Mouse (Mus musculus) cerebellum, postnatal 4 days (tissue): ENCODE data around the gene Atp6v1e2.
A peak's percentile ranks its signal among the peaks of the same experiment; 100 is the strongest.

Experiments
- DNase-seq, 2 experiments: peaks; one replicate each; pipeline ENCODE4 v3.0.0; 2022; ENCODE audit warnings: low spot score in 2 of 2, mixed read lengths in 1 of 2

The Atp6v1e2 gene

GRCm38 (mm10) chr17:86947840-86948796 is at the start of gene Atp6v1e2:
Atp6v1e2 (minus strand) TSS chr17:86947897.
- peak in 1 of 2 experiments; percentile 67 for DNase-seq

GRCm38 (mm10) chr17:86997323-86997722 is 49.6 kb upstream of the Atp6v1e2 start:
- DNase-seq = no peak

DNA sequence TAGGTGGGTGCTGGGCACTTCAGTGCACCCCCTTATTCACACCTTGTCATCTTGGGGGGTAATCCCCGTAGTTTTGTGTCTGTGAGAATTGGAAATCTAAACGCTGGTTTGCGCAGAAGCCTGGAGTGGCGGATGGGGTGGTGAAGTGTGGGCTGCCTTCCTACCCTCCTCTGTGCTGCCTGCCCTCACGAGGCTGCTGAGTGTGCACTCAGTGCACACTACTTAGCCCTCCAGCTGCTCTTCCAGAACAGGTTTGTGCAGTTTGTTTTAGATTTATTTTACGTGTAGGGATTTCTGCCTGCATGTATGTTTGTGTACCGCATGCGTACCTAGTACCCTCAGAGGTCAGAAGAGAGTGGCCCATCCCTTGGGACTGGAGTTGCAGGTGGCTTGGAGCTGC is 43.6 kb upstream of the Atp6v1e2 start:
- DNase-seq = no peak

DNA sequence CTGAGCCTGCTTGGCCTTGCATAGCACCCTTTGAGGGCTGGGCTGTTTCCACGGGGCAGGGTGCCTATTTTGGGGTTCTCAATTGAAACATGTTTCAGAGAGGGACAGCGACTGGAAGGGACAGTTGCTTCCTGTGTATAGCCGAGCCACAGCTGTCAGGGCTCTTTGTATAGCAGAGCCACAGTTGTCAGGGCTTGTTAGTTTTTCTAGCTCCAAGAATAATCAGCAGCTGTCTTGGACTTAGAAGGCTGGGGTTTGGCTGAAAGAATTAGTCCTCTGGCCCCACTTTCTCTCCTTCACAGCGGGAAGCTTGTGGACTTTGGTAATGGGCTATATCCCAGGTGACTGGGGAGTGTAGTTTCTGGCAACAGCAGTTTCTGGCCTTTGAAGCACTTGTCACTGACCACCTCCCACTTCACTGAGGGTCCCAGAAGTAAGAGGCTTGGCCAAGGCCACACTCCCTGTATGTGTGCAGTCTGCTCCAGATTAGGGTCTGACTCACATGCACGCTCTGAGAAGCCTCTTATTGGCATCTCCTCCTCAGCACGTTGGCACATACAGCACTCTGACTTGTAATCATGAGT is 41.0 kb upstream of the Atp6v1e2 start:
- peak in 1 of 2 experiments; percentile 14 for DNase-seq

- no peak for DNase-seq
These were observed 40.5 kb upstream of the Atp6v1e2 start for GRCm38 (mm10) chr17:86988161-86988560.

- DNase-seq = no peak
These were observed 38.9 kb upstream of the Atp6v1e2 start for GRCm38 (mm10) chr17:86986449-86987138.

GRCm38 (mm10) chr17:86982497-86982896 is 34.8 kb upstream of the Atp6v1e2 start:
- DNase-seq = no peak

- no peak for DNase-seq
These were observed 34.0 kb upstream of the Atp6v1e2 start for GRCm38 (mm10) chr17:86981701-86982100.

- no peak for DNase-seq
These were observed 33.5 kb upstream of the Atp6v1e2 start for GRCm38 (mm10) chr17:86981205-86981604.

GRCm38 (mm10) chr17:86978496-86978895 is 30.8 kb upstream of the Atp6v1e2 start:
- DNase-seq = no peak

DNA sequence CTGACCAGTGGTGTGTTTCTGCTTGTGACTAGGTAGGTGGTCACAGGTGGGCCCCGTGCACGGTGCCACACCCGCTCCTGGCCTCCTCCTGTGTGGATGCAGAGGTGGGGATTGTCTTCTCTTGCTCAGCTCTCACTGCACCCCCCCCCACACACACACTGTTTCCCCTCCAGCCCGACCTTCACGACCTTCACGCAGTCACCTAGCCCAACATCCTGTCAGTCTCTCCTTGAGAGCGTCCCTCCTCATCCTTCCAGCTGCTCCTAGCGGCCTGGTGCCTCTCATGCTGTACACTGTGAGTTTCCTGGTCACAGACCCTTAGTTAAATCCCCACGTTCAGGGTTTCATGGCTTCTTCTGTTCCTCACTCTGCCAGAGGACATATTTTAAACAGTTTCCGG is 28.7 kb upstream of the Atp6v1e2 start:
- no peak for DNase-seq

GRCm38 (mm10) chr17:86973097-86973496 is 25.4 kb upstream of the Atp6v1e2 start:
- DNase-seq = no peak

- DNase-seq = no peak
These were observed 24.2 kb upstream of the Atp6v1e2 start for GRCm38 (mm10) chr17:86971860-86972259.

GRCm38 (mm10) chr17:86971036-86971435 is 23.3 kb upstream of the Atp6v1e2 start:
- no peak for DNase-seq

GRCm38 (mm10) chr17:86970026-86970750 is 22.5 kb upstream of the Atp6v1e2 start:
- DNase-seq = no peak

DNA sequence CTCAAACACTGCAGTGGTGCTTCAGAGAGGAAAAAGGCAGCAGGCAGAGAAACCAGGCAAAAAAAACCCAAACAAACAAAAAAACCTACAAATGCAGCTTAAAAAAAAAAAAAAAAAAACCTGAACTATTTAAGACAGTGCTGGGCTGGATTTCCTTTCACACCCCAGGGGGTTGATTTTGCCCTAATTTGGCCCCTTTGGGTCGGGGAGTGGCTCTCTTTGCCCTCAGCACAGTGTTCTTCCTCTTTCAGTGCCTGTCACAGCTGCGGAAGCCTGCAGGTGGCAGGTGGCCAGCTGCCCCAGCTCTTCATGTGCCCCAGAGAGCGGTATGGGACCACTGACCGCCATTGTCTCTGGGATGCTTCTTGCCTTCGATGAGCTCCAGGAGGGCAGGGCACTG is 21.9 kb upstream of the Atp6v1e2 start:
- DNase-seq = no peak

- no peak for DNase-seq
These were observed 20.9 kb upstream of the Atp6v1e2 start for GRCm38 (mm10) chr17:86968581-86968980.

- no peak for DNase-seq
These were observed 20.1 kb upstream of the Atp6v1e2 start for GRCm38 (mm10) chr17:86967536-86968525.

DNA sequence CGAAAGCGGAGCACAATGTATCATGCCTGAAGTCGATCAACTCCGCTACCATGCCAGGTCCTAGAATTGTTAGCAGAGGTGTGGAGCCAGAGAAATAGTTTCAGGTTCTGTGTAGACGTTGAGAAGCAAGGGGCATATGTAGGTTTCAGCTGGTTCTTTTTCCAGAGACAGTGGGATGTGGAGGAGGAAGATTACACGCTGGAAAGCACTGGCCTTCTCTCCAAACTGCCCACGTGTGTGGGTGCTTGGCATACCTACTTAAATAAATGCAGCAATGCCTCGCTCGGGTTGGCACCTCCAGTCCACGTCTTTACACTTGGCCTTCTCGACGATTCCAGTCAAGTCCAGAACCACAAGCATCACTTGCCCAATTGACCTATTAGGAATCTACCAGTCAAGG is 19.4 kb upstream of the Atp6v1e2 start:
- DNase-seq = no peak

DNA sequence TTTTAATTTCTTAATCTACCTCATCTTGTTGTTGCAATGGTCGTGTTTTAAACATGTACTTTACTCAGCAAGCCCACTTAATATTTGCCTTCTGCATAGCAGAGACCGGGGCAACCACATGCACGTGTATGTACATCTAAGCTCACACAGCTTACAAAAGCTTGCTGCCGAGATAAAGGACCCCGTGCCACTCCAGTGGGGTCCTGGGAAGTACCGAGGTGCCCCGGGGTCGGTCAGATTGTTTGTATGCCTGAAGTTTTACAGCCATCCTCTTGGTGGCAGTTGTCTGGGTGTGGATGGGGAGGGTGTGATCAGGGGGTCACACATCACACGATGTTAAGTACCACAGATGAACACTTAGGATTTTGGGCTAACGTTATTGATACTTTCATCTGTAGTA is 18.3 kb upstream of the Atp6v1e2 start:
- no peak for DNase-seq

DNA sequence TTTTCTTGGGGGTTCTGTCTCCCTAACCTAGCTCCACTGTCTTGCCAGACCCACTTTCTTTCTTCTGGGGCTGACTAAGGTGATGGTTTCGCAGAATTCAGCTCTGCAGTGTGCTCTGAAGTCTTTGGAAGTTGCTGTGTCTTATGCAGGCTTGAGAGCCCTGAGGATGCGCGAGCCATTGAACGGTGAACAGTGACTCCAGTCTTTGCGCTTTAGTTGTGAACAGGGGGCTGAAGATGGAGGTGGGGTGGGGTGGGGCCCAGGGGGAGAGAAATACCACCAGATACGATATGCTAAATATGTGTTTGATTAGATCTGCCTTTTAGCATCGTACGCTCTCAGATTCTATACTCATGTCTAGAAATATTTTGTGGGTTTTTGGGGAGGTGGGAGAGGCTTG is 17.4 kb upstream of the Atp6v1e2 start:
- DNase-seq = no peak
